Mouse (Mus musculus) E14TG2a.4 (cell line): Measurements from ENCODE around the gene Rsg1.

Experiments used
- CTCF ChIP-seq: conservative IDR thresholded peaks from 2 replicates; pipeline ENCODE4 v1.5.1; 2014; ENCODE audit warnings: low read length
- NANOG ChIP-seq: IDR thresholded peaks from 2 replicates; pipeline ENCODE4 v1.6.1; 2014; ENCODE audit warnings: borderline replicate concordance, low read length, mixed read lengths
- POU5F1 ChIP-seq: IDR thresholded peaks from 2 replicates; pipeline ENCODE4 v1.6.1; 2014; ENCODE audit warnings: low read length, borderline replicate concordance

DNA sequence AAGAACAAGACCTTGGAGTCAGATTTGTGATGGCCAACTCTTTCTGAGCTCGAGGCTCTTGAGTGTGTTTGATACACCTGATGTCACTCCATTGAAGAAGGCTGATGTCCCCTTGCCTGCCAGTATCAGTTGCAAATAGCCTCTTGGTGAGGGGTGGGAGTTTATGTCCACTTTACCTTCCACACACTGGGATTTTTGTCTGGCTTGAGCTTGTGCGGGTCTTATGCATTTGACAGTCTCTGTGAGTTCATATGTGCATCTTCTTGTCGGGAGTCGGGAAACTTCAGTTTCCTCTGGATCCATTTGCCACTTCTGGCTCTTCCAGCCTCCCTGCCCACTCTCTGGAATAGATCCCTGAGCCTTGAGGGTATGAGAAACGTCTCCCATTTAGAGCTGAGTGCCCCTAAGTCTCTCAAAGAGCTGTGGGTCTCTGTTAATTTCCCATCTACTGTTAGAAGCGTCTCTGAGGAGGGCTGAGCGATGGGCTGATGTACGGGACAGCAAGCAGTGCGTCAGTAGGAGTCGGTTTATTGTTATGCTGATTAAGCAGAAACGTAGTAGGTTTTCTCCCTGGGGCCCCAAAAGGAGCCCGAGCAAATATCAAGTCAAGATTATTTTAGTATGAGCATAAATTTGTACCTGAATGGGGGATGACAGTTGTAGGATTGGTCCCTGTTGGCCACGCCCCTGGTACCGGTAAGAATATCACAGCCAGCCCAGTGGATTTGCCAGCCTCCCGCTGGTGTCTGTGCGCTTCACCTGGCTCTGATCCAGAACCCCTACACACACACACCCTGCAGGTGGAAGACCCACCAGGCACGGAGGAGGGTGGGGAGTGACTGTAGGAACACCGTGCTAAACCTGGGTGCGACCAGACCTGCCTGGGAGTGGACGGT, 25.0 kb downstream of the Rsg1 start:
- TF ChIP-seq CTCF (no peak), POU5F1 (no peak), NANOG (no peak)
